Mouse (Mus musculus): Measurements from ENCODE around the gene Ces5a. TPM values are rescaled to one million over a fixed set of nuclear protein-coding genes. Genes with fewer than 3 reads are reported as not detected.
"Not testable (repeated sequence)": the region's sequence is repeated elsewhere in the genome, so short reads cannot be mapped to it uniquely, and the experiment has no call there.

Gene Ces5a
- polyA plus RNA-seq, 1 experiment, result 0.51 TPM

GRCm38 (mm10) chr8:93561271-93561670 lies 25.6 kb upstream of the Ces5a start:
- DNase-seq (ENCODE audit: low read depth), result no peak
- TF ChIP-seq CTCF (IDR thresholded peaks at IDR 0.05; ENCODE audit: borderline replicate concordance, extremely low read depth, insufficient read depth, insufficient read length) (no peak), POLR2A (IDR thresholded peaks at IDR 0.05; ENCODE audit: borderline replicate concordance, extremely low read depth, insufficient read depth, insufficient read length, poor library complexity, severe bottlenecking) (no peak)

- DNase-seq (ENCODE audit: low read depth), result no peak
- TF ChIP-seq POLR2A (IDR thresholded peaks at IDR 0.05; ENCODE audit: borderline replicate concordance, extremely low read depth, insufficient read depth, insufficient read length, poor library complexity, severe bottlenecking), result no peak
- TF ChIP-seq CTCF (IDR thresholded peaks at IDR 0.05; ENCODE audit: borderline replicate concordance, extremely low read depth, insufficient read depth, insufficient read length), result no peak
These were observed 24.1 kb upstream of the Ces5a start for GRCm38 (mm10) chr8:93559696-93560095.

DNA sequence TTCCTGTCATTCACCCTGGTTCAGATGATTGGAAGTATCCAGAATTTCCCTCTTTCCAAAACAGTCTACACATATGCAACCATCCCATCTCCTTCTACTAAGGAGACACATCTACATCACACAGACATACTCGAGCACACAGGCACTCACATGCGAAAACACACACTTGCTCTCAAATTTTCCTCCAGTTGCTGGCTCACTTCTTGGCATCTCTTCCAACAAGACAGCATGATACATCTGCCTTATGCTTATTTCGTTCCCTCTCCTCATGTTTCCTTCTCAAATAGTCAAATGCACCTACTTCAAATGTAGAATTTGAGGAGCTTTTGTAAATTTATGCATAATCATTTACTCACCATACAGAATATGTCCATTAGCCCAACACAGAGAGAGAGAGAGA lies 33.0 kb downstream of the Ces5a start:
- TF ChIP-seq CTCF (IDR thresholded peaks at IDR 0.05; ENCODE audit: borderline replicate concordance, extremely low read depth, insufficient read depth, insufficient read length), result no peak
- TF ChIP-seq POLR2A (IDR thresholded peaks at IDR 0.05; ENCODE audit: borderline replicate concordance, extremely low read depth, insufficient read depth, insufficient read length, poor library complexity, severe bottlenecking), result no peak
- DNase-seq (ENCODE audit: low read depth), result peak; percentile 38

- DNase-seq (ENCODE audit: low read depth), result peak; percentile 17
- TF ChIP-seq CTCF (IDR thresholded peaks at IDR 0.05; ENCODE audit: borderline replicate concordance, extremely low read depth, insufficient read depth, insufficient read length), result no peak
- no peak for TF ChIP-seq POLR2A (IDR thresholded peaks at IDR 0.05; ENCODE audit: borderline replicate concordance, extremely low read depth, insufficient read depth, insufficient read length, poor library complexity, severe bottlenecking)
These were observed 36.2 kb downstream of the Ces5a start for GRCm38 (mm10) chr8:93499437-93499836.

DNA sequence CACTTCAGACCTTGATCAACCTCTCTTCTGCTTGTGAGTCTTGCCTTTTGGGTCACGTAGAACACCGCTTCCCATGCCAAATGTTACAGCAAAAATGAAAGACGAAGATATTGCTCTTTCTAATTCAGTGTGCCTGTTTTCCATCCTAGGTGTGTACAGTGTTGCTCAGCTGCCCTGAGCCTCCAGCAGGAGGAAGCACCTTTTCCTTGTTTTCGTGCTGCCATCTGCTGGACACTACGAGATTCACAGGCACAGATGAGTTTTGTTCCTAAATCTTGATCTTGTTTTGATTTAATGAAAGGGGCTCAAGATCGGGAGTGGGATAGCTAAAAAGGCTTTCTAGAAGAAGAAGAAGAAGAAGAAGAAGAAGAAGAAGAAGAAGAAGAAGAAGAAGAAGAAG lies 40.3 kb downstream of the Ces5a start:
- TF ChIP-seq CTCF (IDR thresholded peaks at IDR 0.05; ENCODE audit: borderline replicate concordance, extremely low read depth, insufficient read depth, insufficient read length) (peak; percentile 93), POLR2A (IDR thresholded peaks at IDR 0.05; ENCODE audit: borderline replicate concordance, extremely low read depth, insufficient read depth, insufficient read length, poor library complexity, severe bottlenecking) (no peak)
- DNase-seq (ENCODE audit: low read depth), result peak; percentile 80

- DNase-seq (ENCODE audit: low read depth), result no peak
- TF ChIP-seq POLR2A (IDR thresholded peaks at IDR 0.05; ENCODE audit: borderline replicate concordance, extremely low read depth, insufficient read depth, insufficient read length, poor library complexity, severe bottlenecking), result no peak
- no peak for TF ChIP-seq CTCF (IDR thresholded peaks at IDR 0.05; ENCODE audit: borderline replicate concordance, extremely low read depth, insufficient read depth, insufficient read length)
These were observed 46.9 kb downstream of the Ces5a start for GRCm38 (mm10) chr8:93488743-93489142.

DNA sequence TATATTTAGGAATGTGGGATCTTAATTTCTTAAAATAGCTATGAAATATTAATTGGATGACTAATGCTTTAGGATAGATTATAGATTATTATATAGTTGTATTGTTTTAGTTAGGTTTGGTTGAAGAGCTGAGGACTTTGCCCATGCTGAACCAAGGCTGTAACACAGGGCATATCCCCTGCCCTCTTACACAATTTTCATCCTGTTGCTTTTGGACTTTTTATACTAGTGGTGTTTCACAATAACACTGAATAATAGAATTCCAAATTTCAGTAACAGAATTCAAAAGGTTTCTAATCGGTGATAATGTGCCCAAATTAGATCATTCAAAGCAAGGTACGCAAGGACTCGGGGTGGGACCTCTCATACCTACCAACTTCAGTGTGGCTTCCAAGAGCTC lies 57.4 kb downstream of the Ces5a start:
- DNase-seq (ENCODE audit: low read depth), result no peak
- TF ChIP-seq POLR2A (IDR thresholded peaks at IDR 0.05; ENCODE audit: borderline replicate concordance, extremely low read depth, insufficient read depth, insufficient read length, poor library complexity, severe bottlenecking), result no peak
- TF ChIP-seq CTCF (IDR thresholded peaks at IDR 0.05; ENCODE audit: borderline replicate concordance, extremely low read depth, insufficient read depth, insufficient read length), result no peak

DNA sequence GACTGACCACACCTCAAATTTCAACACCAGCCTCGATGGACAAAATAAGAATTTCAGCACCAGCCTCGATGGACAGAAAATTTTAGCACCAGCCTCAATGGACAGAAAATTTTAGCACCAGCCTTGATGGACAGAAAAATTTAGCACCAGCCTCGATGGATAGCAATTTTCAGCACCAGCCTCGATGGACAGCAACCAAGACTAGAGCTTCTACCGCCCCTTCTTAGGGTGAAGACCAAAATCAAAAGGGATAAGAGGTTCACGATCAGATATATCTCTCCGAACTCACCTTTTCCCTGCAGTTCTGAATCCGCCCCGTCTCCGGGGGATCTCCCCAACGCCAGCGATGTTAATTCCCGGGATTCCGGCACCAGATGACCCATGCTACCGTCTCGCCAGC lies 65.9 kb downstream of the Ces5a start:
- DNase-seq (ENCODE audit: low read depth), result not testable (repeated sequence)

GRCm38 (mm10) chr8:93454258-93454877 lies 81.3 kb downstream of the Ces5a start:
- DNase-seq (ENCODE audit: low read depth), result no peak
- TF ChIP-seq CTCF (IDR thresholded peaks at IDR 0.05; ENCODE audit: borderline replicate concordance, extremely low read depth, insufficient read depth, insufficient read length), result no peak
- no peak for TF ChIP-seq POLR2A (IDR thresholded peaks at IDR 0.05; ENCODE audit: borderline replicate concordance, extremely low read depth, insufficient read depth, insufficient read length, poor library complexity, severe bottlenecking)

Other genes starting within 250 kb of the Ces5a start
- not detected in 2 replicates for gene Ces1g, start 198.5 kb downstream of the Ces5a start, polyA plus RNA-seq (2012; rRNA removed)
- gene Ces1h, start 156.1 kb downstream of the Ces5a start, polyA plus RNA-seq (2012; rRNA removed), result not detected in 2 replicates